Mouse (Mus musculus): ENCODE data around the gene Armc9. TPM values are rescaled to one million over a fixed set of nuclear protein-coding genes. Genes with fewer than 3 reads are reported as not detected.

The Armc9 gene
- total RNA-seq (2021) = 1 to 10 TPM; 2.0 to 2.1 TPM
- long read RNA-seq, experiment 1, full-length matches to known transcripts = 4 of 7 reads
- long read RNA-seq, experiment 1, partial matches to known transcripts = 1 of 7 reads
- long read RNA-seq, experiment 1, other reads (novel, unspliced or antisense) = 2 of 7 reads
- long read RNA-seq, experiment 2, full-length matches to known transcripts = 4 of 7 reads
- long read RNA-seq, experiment 2, partial matches to known transcripts = 1 of 7 reads
- long read RNA-seq, experiment 2, other reads (novel, unspliced or antisense) = 2 of 7 reads

GRCm38 (mm10) chr1:86154133-86154823 is at the start of gene Armc9:
Armc9 (plus strand) TSS chr1:86154780.
- peak; percentile 97 for DNase-seq
- peak within 1 kb of the TSS; percentile 86 for H3K27ac ChIP-seq
- H3K4me3 ChIP-seq = peak within 1 kb of the TSS; percentile 92
- intact Hi-C loops (cut with DNase I) = loop anchor here (5.0 kb wide), 1 partner anchor 92 kb away; the partner anchor contains the start of gene Psmd1
- TF ChIP-seq CTCF (IDR thresholded peaks at IDR 0.05) = no peak

GRCm38 (mm10) chr1:86105054-86105453 is 49.5 kb upstream of the Armc9 start:
- Histone ChIP-seq H3K4me3 (no peak overlapping the region), H3K27ac (no peak overlapping the region)
- no peak for DNase-seq
- no peak for TF ChIP-seq CTCF (IDR thresholded peaks at IDR 0.05)
- intact Hi-C loops (cut with DNase I) = no loop called here

- Histone ChIP-seq H3K4me3 (no peak within 1 kb of the TSS), H3K27ac (peak within 1 kb of the TSS; percentile 10; the same call in 1 of the 2 replicates)
- intact Hi-C loops (cut with DNase I) = no loop called here
- peak; percentile 37 for DNase-seq
- TF ChIP-seq CTCF (IDR thresholded peaks at IDR 0.05) = peak; percentile 21; the same call in 1 of the 2 replicates
These were observed 42.8 kb upstream of the Armc9 start, which contains the start of gene Htr2b for GRCm38 (mm10) chr1:86111779-86112178. Htr2b (minus strand) TSS chr1:86111970.

DNA sequence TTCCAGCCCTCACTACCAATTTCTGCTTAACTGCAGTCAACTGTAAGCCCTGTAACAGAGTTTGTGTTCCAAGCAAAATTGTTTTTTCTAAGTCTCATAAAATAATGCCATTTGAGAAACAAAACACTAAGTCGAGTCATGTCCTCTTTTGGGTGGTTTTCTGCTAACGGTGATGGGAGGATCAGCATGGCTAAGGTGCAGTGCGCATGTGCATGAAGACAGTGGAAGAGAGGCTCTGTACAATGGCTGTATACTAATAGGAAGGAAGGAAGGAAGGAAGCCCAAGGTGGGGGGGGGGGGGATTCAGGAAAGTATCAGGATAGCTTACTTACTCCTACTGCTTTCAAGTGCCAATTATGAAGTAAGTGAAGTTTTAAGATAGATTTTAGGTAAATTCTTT is 40.4 kb upstream of the Armc9 start:
- H3K27ac ChIP-seq = no peak overlapping the region
- H3K4me3 ChIP-seq = no peak overlapping the region
- intact Hi-C loops (cut with DNase I) = no loop called here
- DNase-seq = no peak
- no peak for TF ChIP-seq CTCF (IDR thresholded peaks at IDR 0.05)

GRCm38 (mm10) chr1:86119549-86119948 is 35.0 kb upstream of the Armc9 start:
- intact Hi-C loops (cut with DNase I) = no loop called here
- Histone ChIP-seq H3K27ac (no peak overlapping the region), H3K4me3 (no peak overlapping the region)
- TF ChIP-seq CTCF (IDR thresholded peaks at IDR 0.05) = no peak
- no peak for DNase-seq

GRCm38 (mm10) chr1:86126036-86126435 is 28.5 kb upstream of the Armc9 start:
- intact Hi-C loops (cut with DNase I) = no loop called here
- TF ChIP-seq CTCF (IDR thresholded peaks at IDR 0.05) = no peak
- Histone ChIP-seq H3K27ac (no peak overlapping the region), H3K4me3 (no peak overlapping the region)
- no peak for DNase-seq

- intact Hi-C loops (cut with DNase I) = no loop called here
- no peak within 1 kb of the TSS for H3K27ac ChIP-seq
- no peak within 1 kb of the TSS for H3K4me3 ChIP-seq
- no peak for DNase-seq
- no peak for TF ChIP-seq CTCF (IDR thresholded peaks at IDR 0.05)
These were observed 21.2 kb upstream of the Armc9 start, which contains the start of gene Gm21972 for GRCm38 (mm10) chr1:86133337-86133736. Gm21972 (plus strand) TSS chr1:86133637.

GRCm38 (mm10) chr1:86135315-86135714 is 19.3 kb upstream of the Armc9 start:
- no peak overlapping the region for H3K27ac ChIP-seq
- no peak overlapping the region for H3K4me3 ChIP-seq
- intact Hi-C loops (cut with DNase I) = no loop called here
- DNase-seq = no peak
- TF ChIP-seq CTCF (IDR thresholded peaks at IDR 0.05) = no peak

GRCm38 (mm10) chr1:86141081-86141480 is 13.5 kb upstream of the Armc9 start:
- intact Hi-C loops (cut with DNase I) = no loop called here
- DNase-seq = no peak
- Histone ChIP-seq H3K4me3 (no peak overlapping the region), H3K27ac (no peak overlapping the region)
- no peak for TF ChIP-seq CTCF (IDR thresholded peaks at IDR 0.05)

- DNase-seq = no peak
- intact Hi-C loops (cut with DNase I) = no loop called here
- Histone ChIP-seq H3K4me3 (no peak overlapping the region), H3K27ac (no peak overlapping the region)
- TF ChIP-seq CTCF (IDR thresholded peaks at IDR 0.05) = no peak
These were observed 11.4 kb upstream of the Armc9 start for GRCm38 (mm10) chr1:86143165-86143564.

DNA sequence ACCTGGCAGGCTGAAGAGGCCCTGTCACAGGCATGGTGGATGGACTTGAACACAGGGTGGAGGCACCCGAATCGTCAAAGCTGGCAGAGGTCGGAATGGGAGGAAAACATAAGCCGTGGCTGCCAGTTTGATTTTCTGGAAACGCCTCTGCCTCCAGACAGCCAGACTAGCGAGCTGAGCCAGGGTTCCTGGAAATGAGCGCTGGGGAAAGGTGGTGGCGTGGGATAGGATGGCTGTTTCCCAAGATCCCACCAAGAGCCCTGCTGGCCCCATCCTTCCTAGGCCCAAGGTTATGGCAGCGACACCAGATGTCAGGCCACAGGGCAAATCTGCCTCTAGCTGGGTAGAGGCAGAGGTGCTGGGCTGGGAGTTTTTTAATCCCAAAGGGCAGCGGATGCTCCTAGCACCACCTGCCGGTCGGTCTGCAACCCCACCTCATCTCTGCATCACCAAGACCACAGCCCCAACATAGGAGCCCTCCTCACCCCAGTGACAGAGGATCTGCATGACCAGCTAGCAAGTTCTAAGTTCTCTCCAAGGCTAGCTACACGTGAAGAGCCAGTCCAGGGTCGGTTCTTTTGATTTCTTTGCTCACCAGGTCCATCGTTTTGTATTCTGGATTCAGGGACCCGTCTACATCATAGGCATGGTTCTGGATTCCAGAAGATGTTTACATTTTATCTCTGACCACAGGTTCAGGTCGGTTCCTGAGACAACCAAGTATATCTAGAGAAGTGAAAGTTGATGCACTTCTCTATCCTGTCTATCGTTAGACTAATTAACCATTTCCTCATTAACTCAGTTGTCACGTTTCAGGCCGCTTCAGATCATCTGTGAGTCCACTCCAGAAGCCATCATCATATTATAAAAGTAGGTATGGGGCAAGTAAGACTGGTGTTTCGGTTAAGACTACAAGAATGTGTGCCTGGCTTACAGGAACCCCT is 10.3 kb upstream of the Armc9 start:
- H3K27ac ChIP-seq = peak overlapping the region; percentile 8; the same call in 1 of the 2 replicates
- intact Hi-C loops (cut with DNase I) = no loop called here

DNA sequence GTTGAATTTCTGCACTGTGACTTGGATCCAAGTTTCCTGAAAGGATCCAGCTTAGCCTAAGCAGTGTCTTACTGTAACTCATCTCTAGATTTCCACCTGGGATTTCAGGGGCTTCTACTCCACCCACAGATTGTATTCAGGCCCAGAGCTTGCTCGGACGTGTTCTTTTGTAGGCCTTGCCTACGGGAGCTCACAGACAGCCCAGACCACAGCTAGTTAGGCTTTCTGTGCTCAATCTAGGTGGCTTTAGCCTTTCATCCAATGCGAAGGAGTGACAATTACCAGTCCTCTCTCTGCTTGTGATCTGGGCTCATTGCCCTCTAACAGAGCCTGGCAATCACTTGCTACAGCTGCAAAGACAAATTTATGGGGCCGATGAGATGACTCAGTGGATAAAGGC is 8.3 kb upstream of the Armc9 start:
- intact Hi-C loops (cut with DNase I) = no loop called here
- no peak for TF ChIP-seq CTCF (IDR thresholded peaks at IDR 0.05)
- no peak for DNase-seq
- H3K27ac ChIP-seq = no peak overlapping the region
- no peak overlapping the region for H3K4me3 ChIP-seq

More for the DNA sequence above, 10.3 kb upstream of the Armc9 start:
- peak; percentile 32 for TF ChIP-seq CTCF (IDR thresholded peaks at IDR 0.05)
- H3K4me3 ChIP-seq = no peak overlapping the region
- DNase-seq = peak; percentile 24
